Mouse (Mus musculus) megakaryocyte, embryonic 14.5 days (primary cell): ENCODE measurements around the gene Shbg. TPM values are rescaled to one million over a fixed set of nuclear protein-coding genes. Genes with fewer than 3 reads are reported as not detected.

Experiments used
- H3K27me3 ChIP-seq: replicated peaks from 2 replicates; pipeline ENCODE3; 2012; ENCODE audit warnings: inconsistent platforms
- H3K36me3 ChIP-seq: replicated peaks from 2 replicates; pipeline ENCODE3; 2012; ENCODE audit warnings: low read length, inconsistent platforms, mixed read lengths
- H3K4me1 ChIP-seq: 2 replicates; pipeline ENCODE4 v1.6.1; 2012; ENCODE audit warnings: inconsistent platforms
- H3K4me3 ChIP-seq: replicated peaks from 2 replicates; pipeline ENCODE3; 2012; ENCODE audit warnings: moderate library complexity, mild to moderate bottlenecking, inconsistent platforms
- H3K9me3 ChIP-seq: 2 replicates; pipeline ENCODE4 v1.6.1; 2012; ENCODE audit warnings: inconsistent platforms
- FLI1 ChIP-seq: IDR thresholded peaks from 2 replicates; pipeline ENCODE4 v1.6.1; 2012; ENCODE audit warnings: low read length, inconsistent platforms, mixed read lengths
- GATA1 ChIP-seq: IDR thresholded peaks from 3 replicates; pipeline ENCODE4 v1.6.1; 2012; ENCODE audit warnings: mixed read lengths, low read length, inconsistent platforms, borderline replicate concordance
- polyA plus RNA-seq: library from polyadenylated mRNA; stranded (reverse); fragments of >175 nt; gene quantifications from 2 replicates; pipeline ENCODE4 v1.2.3, GENCODE M21; 2012; ENCODE audit warnings: low replicate concordance; ENCODE audit not compliant: insufficient read depth

Shbg gene
- polyA plus RNA-seq, 1 experiment, result not detected

DNA sequence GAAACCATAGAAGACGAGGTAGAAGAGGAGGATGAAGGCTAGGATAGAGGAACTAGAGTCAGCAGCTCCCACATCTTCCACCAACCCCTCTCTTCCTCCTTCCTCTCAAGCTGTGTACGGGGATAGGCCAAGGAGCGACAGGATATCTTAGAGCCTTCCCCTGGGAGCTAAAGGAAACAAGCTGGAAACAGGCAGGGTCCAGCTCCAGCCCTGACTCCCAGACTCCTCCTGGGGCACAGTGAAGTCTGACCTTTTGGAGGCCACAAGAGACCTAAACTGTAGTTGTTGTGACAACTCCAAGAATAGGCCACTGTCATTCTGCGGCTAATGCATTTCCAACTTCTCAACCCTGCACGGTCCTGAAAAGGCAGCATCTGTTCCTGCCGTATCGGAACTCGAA, 14.2 kb downstream of the Shbg start:
- peaks cover 72% of the 10 kb centered on the region for H3K4me1 ChIP-seq
- H3K27me3 ChIP-seq, result peaks cover 35% of the 10 kb centered on the region
- no peak overlapping the region for H3K4me3 ChIP-seq
- TF ChIP-seq GATA1 (no peak), FLI1 (no peak)
- H3K9me3 ChIP-seq, result no peaks in the 10 kb centered on the region
- no peaks in the 10 kb centered on the region for H3K36me3 ChIP-seq

GRCm38 (mm10) chr11:69601768-69602167, 15.9 kb downstream of the Shbg start:
- Histone ChIP-seq H3K4me3 (no peak overlapping the region), H3K36me3 (no peaks in the 10 kb centered on the region), H3K4me1 (peaks cover 72% of the 10 kb centered on the region), H3K27me3 (peaks cover 35% of the 10 kb centered on the region), H3K9me3 (no peaks in the 10 kb centered on the region)
- TF ChIP-seq FLI1 (no peak), GATA1 (no peak)

GRCm38 (mm10) chr11:69600098-69600497, 17.6 kb downstream of the Shbg start:
- peaks cover 29% of the 10 kb centered on the region for H3K27me3 ChIP-seq
- H3K4me1 ChIP-seq, result peaks cover 60% of the 10 kb centered on the region
- H3K4me3 ChIP-seq, result peak overlapping the region; percentile 2
- H3K9me3 ChIP-seq, result no peaks in the 10 kb centered on the region
- no peaks in the 10 kb centered on the region for H3K36me3 ChIP-seq
- TF ChIP-seq GATA1, result no peak
- no peak for TF ChIP-seq FLI1

- Histone ChIP-seq H3K4me1 (peaks cover 54% of the 10 kb centered on the region), H3K36me3 (peaks cover 2% of the 10 kb centered on the region), H3K4me3 (peak overlapping the region; percentile 33), H3K27me3 (peaks cover 22% of the 10 kb centered on the region), H3K9me3 (no peaks in the 10 kb centered on the region)
- TF ChIP-seq FLI1, result no peak
- no peak for TF ChIP-seq GATA1
These were observed 18.3 kb downstream of the Shbg start for GRCm38 (mm10) chr11:69599436-69599835.

GRCm38 (mm10) chr11:69594853-69595252, 22.9 kb downstream of the Shbg start:
- H3K36me3 ChIP-seq, result peaks cover 40% of the 10 kb centered on the region
- TF ChIP-seq FLI1 (no peak), GATA1 (no peak)
- H3K9me3 ChIP-seq, result no peaks in the 10 kb centered on the region
- no peaks in the 10 kb centered on the region for H3K27me3 ChIP-seq
- H3K4me1 ChIP-seq, result peaks cover 17% of the 10 kb centered on the region
- H3K4me3 ChIP-seq, result no peak overlapping the region

- H3K27me3 ChIP-seq, result no peaks in the 10 kb centered on the region
- H3K4me3 ChIP-seq, result no peak overlapping the region
- TF ChIP-seq GATA1 (no peak), FLI1 (no peak)
- H3K9me3 ChIP-seq, result no peaks in the 10 kb centered on the region
- peaks cover 30% of the 10 kb centered on the region for H3K4me1 ChIP-seq
- peaks cover 60% of the 10 kb centered on the region for H3K36me3 ChIP-seq
These were observed 24.9 kb downstream of the Shbg start for GRCm38 (mm10) chr11:69592799-69593198.

- H3K27me3 ChIP-seq, result no peaks in the 10 kb centered on the region
- TF ChIP-seq FLI1 (no peak), GATA1 (no peak)
- H3K36me3 ChIP-seq, result peaks cover 68% of the 10 kb centered on the region
- H3K4me1 ChIP-seq, result peaks cover 36% of the 10 kb centered on the region
- no peaks in the 10 kb centered on the region for H3K9me3 ChIP-seq
- H3K4me3 ChIP-seq, result no peak overlapping the region
These were observed 25.6 kb downstream of the Shbg start for GRCm38 (mm10) chr11:69591899-69592637.

DNA sequence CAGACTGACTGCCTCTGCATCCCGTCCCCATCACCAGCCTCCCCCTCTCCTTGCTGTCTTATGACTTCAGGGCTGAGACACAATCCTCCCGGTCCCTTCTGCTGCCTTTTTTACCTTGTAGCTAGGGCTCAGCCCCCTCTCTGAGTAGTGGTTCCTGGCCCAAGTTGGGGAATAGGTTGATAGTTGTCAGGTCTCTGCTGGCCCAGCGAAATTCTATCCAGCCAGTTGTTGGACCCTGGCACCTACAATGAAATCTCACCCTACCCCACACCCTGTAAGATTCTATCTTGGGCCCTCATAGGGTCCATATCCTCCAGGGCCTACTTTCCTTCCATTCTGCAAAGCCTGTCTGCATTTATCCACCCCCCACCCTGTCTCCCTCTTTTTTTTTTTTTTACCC, 26.3 kb downstream of the Shbg start:
- H3K9me3 ChIP-seq, result no peaks in the 10 kb centered on the region
- H3K4me1 ChIP-seq, result peaks cover 39% of the 10 kb centered on the region
- no peaks in the 10 kb centered on the region for H3K27me3 ChIP-seq
- peaks cover 73% of the 10 kb centered on the region for H3K36me3 ChIP-seq
- no peak overlapping the region for H3K4me3 ChIP-seq
- no peak for TF ChIP-seq GATA1
- no peak for TF ChIP-seq FLI1

DNA sequence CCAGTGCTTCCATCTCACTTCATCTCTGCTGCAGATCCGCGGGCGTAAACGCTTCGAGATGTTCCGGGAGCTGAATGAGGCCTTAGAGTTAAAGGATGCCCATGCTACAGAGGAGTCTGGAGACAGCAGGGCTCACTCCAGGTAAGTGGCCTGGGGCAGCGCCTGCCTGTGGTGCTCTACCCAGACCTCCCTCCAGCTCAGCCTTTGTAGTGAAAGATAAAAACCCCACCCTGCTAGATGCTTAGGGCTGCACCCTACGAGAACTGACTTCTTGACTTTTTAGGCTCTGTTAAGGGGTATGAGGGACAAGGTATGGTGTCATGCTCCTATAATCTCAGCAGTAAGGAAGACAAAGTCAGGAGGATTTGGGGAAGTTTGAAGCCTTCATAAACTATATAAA, 27.1 kb downstream of the Shbg start:
- H3K4me1 ChIP-seq, result peaks cover 47% of the 10 kb centered on the region
- H3K9me3 ChIP-seq, result no peaks in the 10 kb centered on the region
- H3K27me3 ChIP-seq, result no peaks in the 10 kb centered on the region
- H3K4me3 ChIP-seq, result no peak overlapping the region
- peaks cover 77% of the 10 kb centered on the region for H3K36me3 ChIP-seq
- TF ChIP-seq FLI1 (no peak), GATA1 (no peak)

- no peak overlapping the region for H3K4me3 ChIP-seq
- H3K9me3 ChIP-seq, result no peaks in the 10 kb centered on the region
- H3K36me3 ChIP-seq, result peaks cover 82% of the 10 kb centered on the region
- peaks cover 60% of the 10 kb centered on the region for H3K4me1 ChIP-seq
- TF ChIP-seq GATA1, result no peak
- TF ChIP-seq FLI1, result no peak
- H3K27me3 ChIP-seq, result no peaks in the 10 kb centered on the region
These were observed 28.4 kb downstream of the Shbg start for GRCm38 (mm10) chr11:69589207-69589834.
